Mouse (Mus musculus) forelimb bud, embryonic 11.5 days (tissue): ENCODE results near the gene Nckap5.

ENCODE experiments used
- DNase-seq: peaks from one replicate; pipeline ENCODE4 v3.0.0-alpha.2; 2012; ENCODE audit warnings: low read depth, low spot score

The Nckap5 gene

DNA sequence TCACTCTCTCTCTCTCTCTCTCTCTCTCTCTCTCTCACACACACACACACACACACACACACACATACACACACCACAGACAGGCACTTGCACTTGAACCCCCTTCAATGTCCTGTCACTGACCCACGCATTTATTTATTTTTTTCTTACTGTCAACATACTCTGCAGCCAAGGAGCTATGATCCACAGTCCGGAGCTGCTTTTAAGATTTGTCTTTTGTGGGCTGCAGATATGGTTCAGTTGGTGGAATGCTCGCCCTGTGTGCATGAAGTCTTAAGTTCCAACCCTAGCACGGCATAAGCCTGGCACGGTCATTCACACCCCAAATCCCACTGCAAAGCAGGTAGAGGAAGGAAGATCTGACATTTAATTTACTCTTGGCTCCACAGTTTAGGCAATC is 357.6 kb downstream of the Nckap5 start:
- no peak for DNase-seq

DNA sequence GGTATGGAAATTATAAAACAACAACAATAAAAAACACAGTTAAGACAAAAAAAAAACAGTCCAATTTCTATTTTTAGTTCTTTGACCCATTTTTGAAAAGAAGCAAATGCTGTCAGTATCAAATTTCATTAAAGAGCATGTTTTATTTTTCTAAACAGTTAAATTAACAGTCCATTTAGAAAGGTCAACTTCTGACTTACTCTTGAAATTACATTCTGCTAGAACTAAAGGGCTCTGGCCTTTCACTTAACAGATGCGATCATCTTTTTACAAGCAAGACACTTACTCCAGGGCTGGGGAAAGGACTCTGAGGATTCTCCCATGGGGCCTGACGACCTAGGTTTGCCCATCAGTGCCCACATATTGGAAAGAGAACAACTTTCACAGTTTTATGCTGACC is 359.2 kb downstream of the Nckap5 start:
- DNase-seq = no peak

GRCm38 (mm10) chr1:126470883-126471282 is 359.7 kb downstream of the Nckap5 start:
- no peak for DNase-seq

DNA sequence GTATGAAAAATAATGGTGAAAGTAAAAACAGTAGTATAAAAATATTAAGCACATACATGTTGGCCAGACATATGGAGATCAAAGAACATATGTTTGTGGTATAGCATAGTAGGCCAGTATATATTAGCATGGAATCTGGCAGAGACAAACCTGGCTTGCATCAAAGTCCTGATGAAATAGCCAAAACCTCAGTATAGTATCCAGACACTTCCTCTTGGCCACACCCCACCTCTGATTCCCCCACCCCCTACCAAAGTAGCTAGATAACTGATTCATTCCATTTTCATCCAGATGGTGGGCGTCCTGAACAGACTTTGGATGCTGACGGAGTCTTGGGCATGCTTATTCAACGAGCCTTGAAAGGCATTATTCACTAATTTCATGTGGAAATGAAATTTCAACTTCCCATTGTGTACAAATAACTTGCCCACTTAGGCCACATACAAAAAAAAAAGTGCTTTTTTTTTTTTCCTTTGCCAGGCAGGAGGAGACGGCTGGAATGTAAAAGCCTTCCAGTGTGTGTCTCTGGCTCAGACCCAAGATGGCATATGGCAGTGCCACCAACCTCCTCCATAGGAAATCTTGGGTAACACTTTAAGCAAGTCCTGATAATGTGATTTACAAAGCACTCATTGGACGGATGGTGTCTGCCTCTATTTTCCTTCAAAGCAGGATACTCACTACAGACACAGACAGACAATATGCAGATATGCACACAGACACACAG is 360.6 kb downstream of the Nckap5 start:
- no peak for DNase-seq

- no peak for DNase-seq
These were observed 368.9 kb downstream of the Nckap5 start for GRCm38 (mm10) chr1:126461527-126462354.

- DNase-seq = no peak
These were observed 372.9 kb downstream of the Nckap5 start for GRCm38 (mm10) chr1:126457739-126458138.

GRCm38 (mm10) chr1:126454504-126455173 is 376.0 kb downstream of the Nckap5 start:
- no peak for DNase-seq

GRCm38 (mm10) chr1:126451472-126451871 is 379.1 kb downstream of the Nckap5 start:
- DNase-seq = no peak

DNA sequence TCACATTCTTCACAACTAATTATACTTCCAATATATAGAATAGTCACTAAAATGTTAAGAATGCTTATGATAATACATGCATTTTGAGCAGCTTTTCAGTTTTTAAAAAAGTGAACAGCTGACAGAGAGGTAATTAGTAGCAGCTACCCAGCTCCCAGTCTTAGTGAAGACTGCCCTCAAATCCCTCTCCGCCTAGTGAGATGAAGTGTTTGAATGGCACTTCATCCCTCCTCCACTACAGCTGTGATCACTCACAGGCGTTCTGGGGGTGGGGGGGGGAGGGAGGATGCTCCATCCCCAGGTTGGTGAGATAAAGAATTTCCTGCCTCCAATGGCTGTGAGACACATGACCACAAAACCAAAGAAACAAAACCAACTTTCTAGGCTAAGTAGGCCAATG is 381.2 kb downstream of the Nckap5 start:
- no peak for DNase-seq

DNA sequence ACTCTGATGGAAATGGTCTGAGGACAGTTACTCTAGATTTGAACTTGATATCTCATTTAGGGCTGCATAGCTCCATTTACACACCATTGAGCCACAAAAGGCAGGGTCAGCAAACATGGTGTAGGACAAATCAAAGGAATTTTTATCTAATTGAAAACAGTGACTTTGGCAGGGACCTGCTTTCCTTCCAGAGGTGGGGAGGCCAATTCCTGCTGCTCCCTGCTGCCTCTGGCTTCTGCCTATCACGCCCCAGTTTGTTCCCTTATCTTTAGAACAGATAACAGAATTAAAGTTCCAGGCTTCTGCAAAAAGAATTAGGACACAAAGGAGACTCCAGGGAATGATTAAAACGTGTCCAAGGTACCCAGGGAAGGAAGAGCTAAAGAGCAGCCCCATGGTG is 386.7 kb downstream of the Nckap5 start:
- no peak for DNase-seq

- DNase-seq = no peak
These were observed 387.9 kb downstream of the Nckap5 start for GRCm38 (mm10) chr1:126442723-126443122.

DNA sequence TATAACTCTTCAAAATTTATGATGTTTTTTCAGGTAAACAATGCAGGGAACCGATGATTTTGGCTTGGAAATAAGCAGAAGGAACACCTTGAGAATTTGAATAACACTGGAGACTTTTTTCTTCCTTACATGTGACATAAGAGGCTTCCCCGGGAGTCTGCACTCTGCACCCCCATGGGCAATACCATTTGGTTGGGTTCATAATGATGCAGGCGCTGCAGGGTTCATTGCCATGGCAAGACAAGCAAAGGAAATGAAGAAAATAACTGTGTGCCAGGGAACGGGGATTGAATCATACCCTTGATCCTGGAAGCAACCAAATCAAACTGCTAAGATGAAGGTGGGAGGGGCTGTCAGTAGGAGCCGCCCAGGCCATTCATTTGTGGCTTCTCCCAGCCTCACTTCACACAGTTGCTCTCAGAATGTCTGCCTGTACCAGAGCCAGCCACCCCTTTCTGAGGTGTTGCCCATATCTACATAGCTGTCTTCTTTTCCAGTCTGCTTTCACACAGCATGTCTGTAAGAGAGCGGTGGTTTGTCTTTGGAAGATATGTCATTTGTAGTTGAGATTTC is 392.5 kb downstream of the Nckap5 start:
- DNase-seq = no peak

DNA sequence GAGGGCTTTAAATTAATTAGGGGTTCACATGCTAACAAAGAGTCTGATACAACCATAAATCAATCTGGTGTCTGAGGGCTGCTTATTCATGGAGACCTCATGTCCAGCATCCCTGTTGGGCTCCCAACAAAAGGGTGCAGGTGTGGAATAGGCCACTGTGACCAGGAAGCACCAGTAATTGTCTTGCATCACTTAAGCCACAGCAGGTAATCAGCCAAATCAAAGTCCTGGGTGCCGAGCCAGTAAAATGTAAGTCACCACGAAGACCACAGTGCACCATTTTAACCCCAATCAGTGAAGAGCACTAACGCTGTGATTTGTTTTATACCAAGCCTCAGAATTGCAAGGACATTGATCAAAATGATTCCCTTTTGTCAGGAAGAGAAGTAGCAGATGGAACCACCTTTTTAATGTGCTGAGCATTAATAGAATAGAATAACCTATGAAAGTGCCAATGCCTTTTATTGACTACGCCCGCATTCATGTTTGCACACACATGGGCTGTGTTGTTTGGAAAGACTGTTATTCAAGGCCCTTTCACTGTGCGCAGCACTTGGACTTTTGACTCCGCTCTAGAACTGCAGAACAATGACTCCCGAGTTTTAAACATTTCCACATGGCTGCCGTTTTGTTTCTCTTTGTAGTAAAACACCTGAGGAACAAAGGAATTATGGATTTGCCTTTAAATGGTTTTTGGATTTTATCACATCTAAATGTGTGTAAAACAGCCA is 393.5 kb downstream of the Nckap5 start:
- DNase-seq = no peak

- no peak for DNase-seq
These were observed 398.3 kb downstream of the Nckap5 start for GRCm38 (mm10) chr1:126432285-126432684.

DNA sequence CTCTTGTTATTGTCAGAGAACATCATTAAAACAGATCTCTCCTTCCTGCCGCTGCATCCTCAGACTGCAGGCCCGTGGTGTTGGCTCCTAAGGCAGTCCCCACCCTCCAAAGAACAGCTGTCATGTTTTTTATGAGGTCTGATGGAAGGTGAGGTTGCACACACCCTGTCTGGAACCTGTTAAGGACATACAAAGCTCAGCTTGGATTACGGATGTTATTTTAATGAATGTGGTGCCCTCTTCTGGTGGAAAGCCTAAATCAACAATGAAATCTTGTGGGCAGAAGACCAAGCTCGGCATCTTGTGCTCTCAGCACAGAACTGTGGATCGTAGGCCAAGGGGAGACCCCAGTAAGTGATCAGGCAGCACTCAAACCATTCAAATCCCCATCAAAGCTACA is 399.0 kb downstream of the Nckap5 start:
- DNase-seq = peak; percentile 84

DNA sequence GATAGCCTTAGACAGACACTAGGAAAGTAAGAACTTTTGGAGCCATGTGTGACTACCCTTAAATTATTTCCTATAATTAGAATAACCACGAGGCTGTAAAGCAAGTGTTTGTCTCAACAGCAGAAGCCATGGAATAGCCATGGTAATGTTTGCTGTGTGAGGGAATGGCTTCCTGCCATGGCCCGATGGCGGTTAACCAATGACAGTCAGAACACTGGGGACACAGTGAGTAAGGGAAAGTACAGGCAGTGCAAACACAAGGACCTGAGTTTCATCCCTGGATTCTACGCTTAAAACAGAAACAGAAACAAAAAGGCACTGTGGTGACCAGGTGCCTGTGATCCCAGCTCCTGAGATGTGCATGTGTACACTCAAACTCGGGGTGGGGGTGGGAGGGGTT is 419.2 kb downstream of the Nckap5 start:
- no peak for DNase-seq

DNA sequence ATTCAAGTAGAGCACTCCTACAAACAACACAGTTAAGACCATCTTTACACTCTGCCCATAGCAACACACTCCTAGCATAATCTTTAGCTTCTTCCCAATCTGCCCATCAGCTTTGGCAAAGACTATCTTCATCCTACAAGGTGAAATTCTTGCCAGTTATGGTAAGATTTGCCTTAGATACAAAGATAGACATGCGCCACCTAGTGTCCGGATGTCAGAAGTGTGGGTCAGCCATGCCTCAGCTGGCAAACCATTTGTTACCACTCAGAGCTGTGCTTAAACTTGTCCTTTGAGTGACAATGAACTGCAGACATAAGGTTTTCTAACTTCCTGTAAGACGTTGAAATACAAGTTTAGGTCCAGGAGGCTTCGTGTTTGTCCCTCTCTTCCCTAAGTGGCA is 422.7 kb downstream of the Nckap5 start:
- DNase-seq = no peak

DNA sequence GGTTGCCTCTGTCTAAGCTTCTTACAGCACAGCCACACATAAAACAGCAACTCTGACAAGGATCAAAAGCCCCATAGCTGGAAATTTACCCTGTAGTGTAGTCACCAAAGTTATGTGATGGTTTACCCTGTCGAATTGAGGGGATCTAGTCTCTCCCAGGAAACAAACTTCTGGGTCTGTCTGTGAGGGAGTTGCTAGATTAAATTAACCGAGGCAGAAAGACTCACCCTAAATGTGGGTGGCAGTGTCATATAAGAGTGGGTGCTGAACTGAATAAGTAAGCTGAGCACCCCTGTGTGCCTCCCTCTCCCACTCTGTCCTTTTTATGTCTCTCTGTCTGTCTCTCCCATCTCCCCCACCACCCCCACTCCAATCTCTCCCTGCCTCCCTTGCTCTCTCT is 425.1 kb downstream of the Nckap5 start:
- no peak for DNase-seq

DNA sequence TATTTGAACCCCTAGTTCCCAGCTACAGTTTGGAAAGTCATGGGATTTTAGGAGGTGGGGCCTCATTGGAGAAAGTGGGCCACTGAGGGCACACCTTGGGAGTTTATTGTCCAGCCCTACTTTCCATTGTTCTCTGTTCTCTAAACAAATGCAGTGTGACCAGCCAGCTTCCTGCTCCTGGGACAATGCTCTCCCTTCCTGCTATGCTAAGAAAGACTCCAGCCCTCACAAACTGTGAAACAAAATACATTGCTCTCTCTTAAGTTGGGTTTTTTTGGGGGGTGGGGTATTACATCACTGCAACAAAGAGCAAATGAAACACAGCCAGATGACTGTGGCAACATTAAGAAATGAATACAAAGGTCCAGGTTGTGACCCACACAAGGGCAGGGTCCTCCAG is 426.6 kb downstream of the Nckap5 start:
- DNase-seq = no peak

- no peak for DNase-seq
These were observed 439.4 kb downstream of the Nckap5 start for GRCm38 (mm10) chr1:126391204-126391603.

- DNase-seq = no peak
These were observed 453.1 kb downstream of the Nckap5 start for GRCm38 (mm10) chr1:126377339-126377980.
